Mouse (Mus musculus): ENCODE results near the gene Lnx1. TPM values are rescaled to one million over a fixed set of nuclear protein-coding genes. Genes with fewer than 3 reads are reported as not detected.

Lnx1 gene
- polyA plus RNA-seq, 1 experiment from 2014 or later = 0.34 TPM

DNA sequence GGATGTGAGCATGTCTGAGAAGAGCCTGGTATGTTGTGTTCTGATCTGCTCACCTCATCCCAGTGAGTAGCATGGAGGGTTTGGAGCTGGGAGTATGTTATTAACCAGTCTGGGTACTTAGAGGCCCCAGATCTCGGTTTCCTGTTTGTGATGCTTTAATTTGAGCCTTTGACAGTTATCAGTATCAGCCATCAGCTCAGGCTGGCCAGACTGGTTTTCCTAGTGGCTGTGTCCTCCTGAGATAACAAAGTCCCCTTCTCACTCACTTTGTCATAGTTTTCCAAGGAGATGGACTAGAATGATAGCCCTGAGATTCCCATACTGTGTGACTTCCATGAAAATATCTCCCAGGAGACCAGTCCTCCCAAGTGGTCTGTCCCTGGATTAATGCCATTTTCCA, 8.3 kb upstream of the Lnx1 start:
- H3K36me3 ChIP-seq (ENCODE audit: control insufficient read depth, insufficient read depth, low read length) = no peaks in the 10 kb centered on the region
- WGBS = 72% methylated on average over 1 of the region's 1 CpGs
- no peaks in the 10 kb centered on the region for H3K27me3 ChIP-seq (ENCODE audit: control insufficient read depth, insufficient read depth, low read length)
- ATAC-seq (ENCODE audit: low FRiP score) (no peak), DNase-seq (ENCODE audit: low spot score) (no peak)
- H3K9me3 ChIP-seq (ENCODE audit: control insufficient read depth, low read length) = no peaks in the 10 kb centered on the region
- no peak overlapping the region for H3K4me3 ChIP-seq (ENCODE audit: low read depth, low read length)
- H3K9ac ChIP-seq (ENCODE audit: low read depth, low read length) = no peak overlapping the region
- no peak overlapping the region for H3K27ac ChIP-seq (ENCODE audit: low read depth, low read length)
- H3K4me2 ChIP-seq (replicated peaks; ENCODE audit: low read depth, low read length) = no peak overlapping the region
- no peaks in the 10 kb centered on the region for H3K4me1 ChIP-seq (replicated peaks; ENCODE audit: control insufficient read depth, insufficient read depth, low read length)

DNA sequence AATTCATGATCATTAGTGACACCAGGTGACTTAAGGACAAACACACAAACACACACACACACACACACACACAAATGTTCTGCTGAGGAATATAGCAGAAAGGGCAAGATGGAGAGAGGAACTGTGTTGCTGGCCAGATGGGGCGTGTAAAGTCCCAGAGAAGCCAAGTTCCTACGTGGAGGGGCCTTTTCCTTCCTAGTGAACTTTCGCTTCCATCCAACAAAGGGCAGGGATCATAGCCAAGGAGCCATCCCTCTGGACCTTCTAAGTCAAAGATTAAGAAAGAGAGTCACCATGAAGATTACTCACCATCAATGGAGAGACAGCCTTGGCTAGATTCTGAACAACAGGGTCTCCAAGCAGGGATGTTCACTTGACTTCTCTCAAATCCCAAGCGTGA, 7.5 kb upstream of the Lnx1 start:
- no peaks in the 10 kb centered on the region for H3K27me3 ChIP-seq (ENCODE audit: control insufficient read depth, insufficient read depth, low read length)
- no peak overlapping the region for H3K27ac ChIP-seq (ENCODE audit: low read depth, low read length)
- no peaks in the 10 kb centered on the region for H3K9me3 ChIP-seq (ENCODE audit: control insufficient read depth, low read length)
- H3K9ac ChIP-seq (ENCODE audit: low read depth, low read length) = no peak overlapping the region
- no peaks in the 10 kb centered on the region for H3K4me1 ChIP-seq (replicated peaks; ENCODE audit: control insufficient read depth, insufficient read depth, low read length)
- no peak overlapping the region for H3K4me2 ChIP-seq (replicated peaks; ENCODE audit: low read depth, low read length)
- H3K4me3 ChIP-seq (ENCODE audit: low read depth, low read length) = no peak overlapping the region
- DNase-seq (ENCODE audit: low spot score) (no peak), ATAC-seq (ENCODE audit: low FRiP score) (no peak)
- no peaks in the 10 kb centered on the region for H3K36me3 ChIP-seq (ENCODE audit: control insufficient read depth, insufficient read depth, low read length)
- WGBS = 85% methylated on average over 4 of the region's 4 CpGs

DNA sequence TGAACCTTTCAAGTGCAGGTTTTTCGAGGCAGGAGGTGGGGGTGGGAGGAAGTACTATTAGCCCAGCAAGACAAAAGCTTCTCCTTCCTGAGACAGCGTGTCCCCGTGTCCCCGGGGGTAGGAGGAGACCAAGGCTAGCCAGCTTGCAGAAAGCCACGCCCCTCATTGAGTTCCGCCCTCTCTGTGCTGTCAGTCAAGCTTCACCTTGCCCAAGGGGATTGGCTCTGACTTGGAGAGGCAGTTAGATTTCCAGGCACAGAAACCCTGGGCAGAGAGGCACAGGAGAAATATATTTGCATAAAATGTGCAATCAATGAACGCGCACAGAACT, 1.7 kb upstream of the Lnx1 start:
- no peaks in the 10 kb centered on the region for H3K27me3 ChIP-seq (ENCODE audit: control insufficient read depth, insufficient read depth, low read length)
- H3K9ac ChIP-seq (ENCODE audit: low read depth, low read length) = no peak overlapping the region
- peak; percentile 88 for DNase-seq (ENCODE audit: low spot score)
- no peaks in the 10 kb centered on the region for H3K9me3 ChIP-seq (ENCODE audit: control insufficient read depth, low read length)
- peak overlapping the region; percentile 24 for H3K4me3 ChIP-seq (ENCODE audit: low read depth, low read length)
- H3K36me3 ChIP-seq (ENCODE audit: control insufficient read depth, insufficient read depth, low read length) = no peaks in the 10 kb centered on the region
- no peaks in the 10 kb centered on the region for H3K4me1 ChIP-seq (replicated peaks; ENCODE audit: control insufficient read depth, insufficient read depth, low read length)
- ATAC-seq (ENCODE audit: low FRiP score) = peak; percentile 96
- under 1% methylated on average over 8 of the region's 8 CpGs for WGBS
- peak overlapping the region; percentile 17 for H3K4me2 ChIP-seq (replicated peaks; ENCODE audit: low read depth, low read length)
- no peak overlapping the region for H3K27ac ChIP-seq (ENCODE audit: low read depth, low read length)

DNA sequence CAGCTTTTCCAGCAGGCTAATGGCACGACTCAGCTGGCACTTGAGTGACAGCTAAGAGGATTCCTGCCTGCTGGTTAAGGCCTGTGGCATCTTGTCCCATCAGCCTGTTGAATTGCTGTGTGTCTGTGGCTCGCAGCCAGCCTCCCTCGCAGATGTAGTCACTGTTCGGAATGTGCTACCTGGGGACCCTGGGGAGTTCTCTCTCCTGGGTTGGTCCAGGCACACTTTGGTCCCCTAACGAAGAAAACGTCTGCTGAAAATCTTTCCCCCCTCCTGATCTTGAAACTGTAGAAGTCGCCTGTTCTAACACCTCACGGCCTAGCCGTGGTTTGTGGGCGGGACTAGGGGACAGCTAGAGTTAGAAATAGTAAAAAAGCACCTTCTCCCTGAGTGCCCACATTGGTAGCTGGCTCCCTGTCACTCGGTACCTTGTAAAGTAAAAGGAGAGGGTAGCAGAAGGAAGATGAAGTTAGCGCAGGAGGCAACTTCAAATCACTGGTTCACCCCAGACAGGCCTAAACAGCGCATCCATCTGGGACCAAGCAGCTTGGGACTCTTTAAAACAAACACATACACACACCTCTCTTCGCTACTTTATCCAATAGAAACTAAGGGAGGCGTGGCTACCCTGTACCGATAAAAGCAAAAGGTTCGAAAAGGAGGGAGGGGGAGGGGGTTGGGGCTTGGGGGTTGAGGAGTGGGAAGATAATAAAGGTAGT, 1.2 kb upstream of the Lnx1 start:
- Histone ChIP-seq H3K27ac (ENCODE audit: low read depth, low read length) (no peak overlapping the region), H3K9me3 (ENCODE audit: control insufficient read depth, low read length) (no peaks in the 10 kb centered on the region), H3K27me3 (ENCODE audit: control insufficient read depth, insufficient read depth, low read length) (no peaks in the 10 kb centered on the region), H3K4me1 (replicated peaks; ENCODE audit: control insufficient read depth, insufficient read depth, low read length) (no peaks in the 10 kb centered on the region), H3K36me3 (ENCODE audit: control insufficient read depth, insufficient read depth, low read length) (no peaks in the 10 kb centered on the region), H3K4me2 (replicated peaks; ENCODE audit: low read depth, low read length) (peak overlapping the region; percentile 17), H3K4me3 (ENCODE audit: low read depth, low read length) (peak overlapping the region; percentile 24), H3K9ac (ENCODE audit: low read depth, low read length) (no peak overlapping the region)
- 17% methylated on average over 17 of the region's 17 CpGs for WGBS
- DNase-seq (ENCODE audit: low spot score) (no peak), ATAC-seq (ENCODE audit: low FRiP score) (peak; percentile 90)

DNA sequence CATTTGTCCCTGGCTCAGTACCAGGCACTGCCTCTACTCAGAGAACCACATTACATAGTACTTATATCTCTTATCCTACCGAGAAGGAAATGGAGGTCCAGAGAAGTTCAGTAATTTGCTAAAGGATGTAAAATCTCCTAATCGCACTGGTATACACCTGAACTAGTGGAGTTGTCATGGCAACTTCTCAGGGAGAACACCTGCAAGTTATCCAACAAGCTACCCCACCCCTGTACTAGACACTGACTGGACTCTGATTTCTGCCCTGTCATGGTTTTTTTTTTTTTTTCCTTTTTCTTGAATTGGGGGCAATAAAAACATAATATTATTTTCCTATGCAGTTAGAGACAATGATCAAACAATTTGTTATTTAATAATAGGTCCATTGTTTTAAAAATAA, 1.8 kb downstream of the Lnx1 start:
- H3K27me3 ChIP-seq (ENCODE audit: control insufficient read depth, insufficient read depth, low read length) = no peaks in the 10 kb centered on the region
- no peak overlapping the region for H3K4me2 ChIP-seq (replicated peaks; ENCODE audit: low read depth, low read length)
- H3K9me3 ChIP-seq (ENCODE audit: control insufficient read depth, low read length) = no peaks in the 10 kb centered on the region
- no peak overlapping the region for H3K27ac ChIP-seq (ENCODE audit: low read depth, low read length)
- H3K4me1 ChIP-seq (replicated peaks; ENCODE audit: control insufficient read depth, insufficient read depth, low read length) = no peaks in the 10 kb centered on the region
- 96% methylated on average over 2 of the region's 2 CpGs for WGBS
- H3K36me3 ChIP-seq (ENCODE audit: control insufficient read depth, insufficient read depth, low read length) = no peaks in the 10 kb centered on the region
- ATAC-seq (ENCODE audit: low FRiP score) (no peak), DNase-seq (ENCODE audit: low spot score) (no peak)
- H3K9ac ChIP-seq (ENCODE audit: low read depth, low read length) = no peak overlapping the region
- no peak overlapping the region for H3K4me3 ChIP-seq (ENCODE audit: low read depth, low read length)

DNA sequence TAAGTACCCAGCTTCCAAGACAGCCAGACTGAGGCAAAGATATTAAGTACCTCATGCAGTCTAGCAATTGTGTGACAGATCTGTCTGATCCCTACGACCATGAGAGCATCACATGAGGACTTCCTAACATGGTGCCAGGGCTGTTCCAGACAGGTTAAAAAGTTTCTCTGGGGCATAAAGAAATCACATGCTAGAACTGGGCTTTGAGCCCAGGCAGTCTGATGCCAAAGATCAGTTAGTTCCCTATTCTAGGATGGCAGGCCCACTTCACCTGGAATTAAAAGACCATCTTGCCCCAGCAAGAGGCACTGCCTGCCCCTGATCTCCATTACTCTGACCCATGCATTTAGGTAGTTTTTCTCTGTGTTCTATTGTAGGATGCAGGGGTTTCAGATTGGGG, 3.0 kb downstream of the Lnx1 start:
- Histone ChIP-seq H3K36me3 (ENCODE audit: control insufficient read depth, insufficient read depth, low read length) (no peaks in the 10 kb centered on the region), H3K27me3 (ENCODE audit: control insufficient read depth, insufficient read depth, low read length) (no peaks in the 10 kb centered on the region), H3K27ac (ENCODE audit: low read depth, low read length) (no peak overlapping the region), H3K4me1 (replicated peaks; ENCODE audit: control insufficient read depth, insufficient read depth, low read length) (no peaks in the 10 kb centered on the region), H3K9me3 (ENCODE audit: control insufficient read depth, low read length) (no peaks in the 10 kb centered on the region), H3K4me3 (ENCODE audit: low read depth, low read length) (no peak overlapping the region), H3K9ac (ENCODE audit: low read depth, low read length) (no peak overlapping the region), H3K4me2 (replicated peaks; ENCODE audit: low read depth, low read length) (no peak overlapping the region)
- DNase-seq (ENCODE audit: low spot score) (no peak), ATAC-seq (ENCODE audit: low FRiP score) (no peak)
- WGBS = 90% methylated on average over 1 of the region's 1 CpGs

DNA sequence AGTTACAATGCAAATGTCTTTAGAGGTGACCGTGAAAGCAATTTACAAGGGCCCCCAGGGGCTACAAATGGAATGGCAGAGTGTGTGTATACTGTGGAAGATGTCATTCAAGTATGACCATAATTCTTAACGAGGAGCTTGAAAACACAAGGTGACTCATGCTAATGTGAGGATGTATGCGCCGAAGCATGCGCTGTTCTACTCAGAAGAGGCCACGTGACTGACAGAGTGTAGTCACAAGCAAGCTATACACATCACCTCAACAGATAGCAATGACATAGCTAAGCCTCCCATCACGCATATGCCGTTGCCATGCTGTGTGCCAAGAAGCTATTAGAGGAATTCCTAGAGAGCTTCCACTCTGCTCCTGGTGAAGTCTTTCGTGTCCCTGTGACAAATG, 5.2 kb downstream of the Lnx1 start:
- no peak overlapping the region for H3K4me2 ChIP-seq (replicated peaks; ENCODE audit: low read depth, low read length)
- H3K9ac ChIP-seq (ENCODE audit: low read depth, low read length) = no peak overlapping the region
- 88% methylated on average over 9 of the region's 9 CpGs for WGBS
- H3K4me3 ChIP-seq (ENCODE audit: low read depth, low read length) = no peak overlapping the region
- H3K27ac ChIP-seq (ENCODE audit: low read depth, low read length) = no peak overlapping the region
- H3K4me1 ChIP-seq (replicated peaks; ENCODE audit: control insufficient read depth, insufficient read depth, low read length) = no peaks in the 10 kb centered on the region
- H3K27me3 ChIP-seq (ENCODE audit: control insufficient read depth, insufficient read depth, low read length) = no peaks in the 10 kb centered on the region
- DNase-seq (ENCODE audit: low spot score) (no peak), ATAC-seq (ENCODE audit: low FRiP score) (no peak)
- no peaks in the 10 kb centered on the region for H3K9me3 ChIP-seq (ENCODE audit: control insufficient read depth, low read length)
- no peaks in the 10 kb centered on the region for H3K36me3 ChIP-seq (ENCODE audit: control insufficient read depth, insufficient read depth, low read length)

DNA sequence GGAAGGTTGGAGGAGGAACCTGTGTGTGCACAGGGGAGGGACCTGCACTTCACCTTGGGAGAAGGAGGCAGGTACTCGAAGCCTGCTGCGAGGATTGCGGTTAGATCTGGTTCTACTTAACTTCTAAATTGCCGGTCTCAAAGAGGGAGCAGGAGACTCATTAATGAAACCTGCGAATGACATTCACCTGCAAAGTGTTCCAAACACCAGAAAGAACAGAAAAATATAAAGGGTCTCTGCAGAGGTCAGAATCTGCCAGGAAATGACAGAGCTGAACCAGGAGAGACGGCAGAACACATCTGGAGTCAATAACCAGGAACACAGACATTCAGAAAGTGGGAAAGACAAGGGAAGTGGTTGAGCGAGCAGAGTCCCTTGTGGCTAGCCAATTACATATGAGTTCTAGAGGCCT, 8.3 kb downstream of the Lnx1 start:
- WGBS = 68% methylated on average over 7 of the region's 7 CpGs
- DNase-seq (ENCODE audit: low spot score) = no peak
- Histone ChIP-seq H3K9ac (ENCODE audit: low read depth, low read length) (no peak overlapping the region), H3K27ac (ENCODE audit: low read depth, low read length) (no peak overlapping the region), H3K4me1 (replicated peaks; ENCODE audit: control insufficient read depth, insufficient read depth, low read length) (no peaks in the 10 kb centered on the region), H3K27me3 (ENCODE audit: control insufficient read depth, insufficient read depth, low read length) (no peaks in the 10 kb centered on the region), H3K4me2 (replicated peaks; ENCODE audit: low read depth, low read length) (no peak overlapping the region), H3K4me3 (ENCODE audit: low read depth, low read length) (no peak overlapping the region), H3K36me3 (ENCODE audit: control insufficient read depth, insufficient read depth, low read length) (no peaks in the 10 kb centered on the region), H3K9me3 (ENCODE audit: control insufficient read depth, low read length) (no peaks in the 10 kb centered on the region)
- ATAC-seq (ENCODE audit: low FRiP score) = no peak

DNA sequence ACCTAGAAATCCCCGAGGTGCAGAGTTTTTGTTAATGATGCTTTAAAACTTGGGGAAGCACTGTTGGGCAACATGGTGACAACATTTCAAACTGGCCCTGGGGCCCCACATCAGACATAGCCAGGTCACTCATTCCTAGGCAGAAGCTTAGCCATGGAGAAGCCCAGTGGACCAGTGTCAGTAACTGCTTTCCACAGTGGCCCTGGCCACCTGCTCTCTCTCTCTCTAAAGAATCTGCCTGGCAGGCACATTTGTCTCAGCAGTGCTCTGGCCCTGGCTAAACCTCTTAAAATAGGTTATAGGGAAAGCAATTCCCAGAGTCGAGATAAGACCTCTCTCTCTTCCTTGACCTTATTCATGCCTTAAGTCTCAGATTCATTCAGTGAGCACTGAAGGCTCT, 8.9 kb downstream of the Lnx1 start:
- no peak for DNase-seq (ENCODE audit: low spot score)

More for the DNA sequence above, 8.9 kb downstream of the Lnx1 start:
- no peak overlapping the region for H3K9ac ChIP-seq (ENCODE audit: low read depth, low read length)
- H3K4me1 ChIP-seq (replicated peaks; ENCODE audit: control insufficient read depth, insufficient read depth, low read length) = no peaks in the 10 kb centered on the region
- no peaks in the 10 kb centered on the region for H3K27me3 ChIP-seq (ENCODE audit: control insufficient read depth, insufficient read depth, low read length)
- no peak overlapping the region for H3K27ac ChIP-seq (ENCODE audit: low read depth, low read length)
- H3K4me3 ChIP-seq (ENCODE audit: low read depth, low read length) = no peak overlapping the region
- WGBS = 68% methylated on average over 2 of the region's 2 CpGs
- no peaks in the 10 kb centered on the region for H3K9me3 ChIP-seq (ENCODE audit: control insufficient read depth, low read length)
- no peak for ATAC-seq (ENCODE audit: low FRiP score)
- H3K36me3 ChIP-seq (ENCODE audit: control insufficient read depth, insufficient read depth, low read length) = no peaks in the 10 kb centered on the region
- no peak overlapping the region for H3K4me2 ChIP-seq (replicated peaks; ENCODE audit: low read depth, low read length)
